Mouse (Mus musculus) spleen, adult 10 weeks (tissue): ENCODE data around the gene Col6a5. TPM values are rescaled to one million over a fixed set of nuclear protein-coding genes. Genes with fewer than 3 reads are reported as not detected.

ENCODE experiments used
- polyA plus RNA-seq: library from polyadenylated mRNA; stranded (reverse); fragments of 350-450 nt; fragmentation: Illumina TruSeq; extraction: RNeasy Lipid Tissue Mini Kit (QIAGEN cat#74804); gene quantifications from one replicate; pipeline ENCODE4 v1.2.3, GENCODE M21; 2015; ENCODE audit warnings: low replicate concordance; ENCODE audit not compliant: insufficient read depth

The Col6a5 gene
- polyA plus RNA-seq, result 2.9 TPM

DNA sequence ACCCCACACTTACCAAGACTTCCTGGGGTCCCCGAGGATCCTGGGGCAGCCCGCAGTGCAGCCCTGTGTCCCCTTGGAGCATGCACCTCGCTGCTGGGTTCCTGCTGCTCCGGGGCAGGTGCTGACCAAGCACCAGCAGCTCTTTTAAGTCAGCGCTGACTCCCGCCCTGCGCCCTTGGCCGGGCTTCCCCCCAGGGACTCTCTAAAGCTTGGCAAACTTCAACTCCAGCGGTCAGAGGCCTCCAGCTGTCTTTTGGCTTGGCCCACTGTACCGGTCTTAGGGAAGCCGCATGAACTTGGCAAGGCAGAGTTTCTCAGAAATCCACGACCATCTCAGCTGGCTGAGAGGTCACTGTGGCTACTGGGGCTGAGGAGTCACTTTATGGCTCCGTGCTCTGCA is at the start of gene Col6a5:
Gene Col6a5 (minus strand): TSS at position 111 of the 400 bp plus-strand sequence.

GRCm38 (mm10) chr9:105827791-105828385 is 132.6 kb downstream of the Col6a5 start, which contains the start of gene Col6a6:
Col6a6 (minus strand) TSS chr9:105828160.

Other genes starting within 250 kb of the Col6a5 start
- 0.17 TPM for gene Col6a6, start 132.5 kb downstream of the Col6a5 start, polyA plus RNA-seq
- gene Col6a4, start 136.1 kb upstream of the Col6a5 start, polyA plus RNA-seq, result 6.3 TPM
- 2.8 TPM for gene Glyctk, start 197.5 kb upstream of the Col6a5 start, polyA plus RNA-seq
- 128 TPM for gene Wdr82, start 210.3 kb upstream of the Col6a5 start, polyA plus RNA-seq
- 67.1 TPM for gene Ppm1m, start 239.1 kb upstream of the Col6a5 start, polyA plus RNA-seq
- gene Twf2, start 242.5 kb upstream of the Col6a5 start, polyA plus RNA-seq, result 53.0 TPM